Mouse (Mus musculus) liver, embryonic 15.5 days (tissue): Measurements from ENCODE around the gene Cyp2d10. TPM values are rescaled to one million over a fixed set of nuclear protein-coding genes. Genes with fewer than 3 reads are reported as not detected.
"Not testable (repeated sequence)": the region's sequence is repeated elsewhere in the genome, so short reads cannot be mapped to it uniquely, and the experiment has no call there.

Experiments
- ATAC-seq: fragments of 200-750 bp; cut with Nextera tagmentation; 2 replicates; pipeline ENCODE4 v1.8.0; 2017; ENCODE audit warnings: moderate number of reproducible peaks, mild to moderate bottlenecking, moderate library complexity; ENCODE audit not compliant: insufficient read depth
- H3K27ac ChIP-seq: fragments of 300-500 bp; sonication (generic); replicated peaks from 2 replicates; pipeline ENCODE4 v1.5.1; 2015; ENCODE audit warnings: mild to moderate bottlenecking, inconsistent platforms
- H3K27me3 ChIP-seq: fragments of 300-500 bp; sonication (generic); 2 replicates; pipeline ENCODE4 v1.6.1; 2015; ENCODE audit warnings: mild to moderate bottlenecking, inconsistent platforms
- H3K36me3 ChIP-seq: fragments of 300-500 bp; sonication (generic); replicated peaks from 2 replicates; pipeline ENCODE4 v1.6.1; 2015; ENCODE audit warnings: moderate library complexity, mild to moderate bottlenecking, inconsistent platforms
- H3K4me1 ChIP-seq: fragments of 300-500 bp; sonication (generic); replicated peaks from 2 replicates; pipeline ENCODE4 v1.6.1; 2015; ENCODE audit warnings: inconsistent platforms
- H3K4me2 ChIP-seq: fragments of 300-500 bp; sonication (generic); 2 replicates; pipeline ENCODE4 v1.6.1; 2015; ENCODE audit warnings: moderate library complexity, mild to moderate bottlenecking, inconsistent platforms
- H3K4me3 ChIP-seq: fragments of 300-500 bp; sonication (generic); replicated peaks from 2 replicates; pipeline ENCODE4 v1.5.1; 2015; ENCODE audit warnings: mild to moderate bottlenecking, inconsistent platforms
- H3K9ac ChIP-seq: fragments of 300-500 bp; sonication (generic); 2 replicates; pipeline ENCODE4 v1.6.1; 2015; ENCODE audit warnings: moderate library complexity, mild to moderate bottlenecking, inconsistent platforms
- H3K9me3 ChIP-seq: fragments of 300-500 bp; sonication (generic); replicated peaks from 2 replicates; pipeline ENCODE4 v1.6.1; 2016; ENCODE audit warnings: inconsistent platforms
- WGBS: fragments of 180-500 bp; shearing (Covaris S2); methylation state at CpG from one replicate; pipeline ENCODE4 v1.1.7; 2015; ENCODE audit warnings: mixed read lengths; ENCODE audit not compliant: insufficient replicate concordance; 5-methylcytosine and 5-hydroxymethylcytosine counted together
- polyA plus RNA-seq: library from polyadenylated mRNA; unstranded; fragments of >200 nt; fragmentation: Nextera tagmentation; extraction: Ambion mirVana; gene quantifications from 2 replicates; pipeline ENCODE4 v1.2.1, GENCODE M21; 2015

Gene Cyp2d10
- 52.7 and 71.7 TPM in 2 replicates for polyA plus RNA-seq

DNA sequence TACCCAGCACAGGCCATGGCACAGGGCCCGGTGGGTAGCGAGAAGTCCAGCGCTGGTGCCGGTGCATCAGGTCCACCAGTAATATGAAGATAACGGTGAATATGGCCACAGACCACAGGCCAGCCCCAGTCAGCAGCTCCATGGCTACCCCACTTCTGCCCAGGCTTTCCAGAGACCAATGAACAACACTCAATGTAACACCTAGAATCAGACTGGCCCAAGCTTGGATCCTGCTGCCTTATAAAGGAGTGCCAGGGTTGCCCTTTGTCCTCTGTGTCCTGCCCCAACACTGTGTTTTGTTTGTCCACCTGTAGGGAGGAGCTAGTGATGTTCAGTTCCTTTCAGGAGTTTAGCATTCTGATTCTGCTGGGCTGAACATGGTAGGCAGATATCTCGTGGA is at the start of gene Cyp2d10:
Gene Cyp2d10, minus strand, starts transcription at position 215 of the 400 bp plus-strand sequence.
- no peaks in the 10 kb centered on the region for H3K4me1 ChIP-seq
- H3K9me3 ChIP-seq: no peaks in the 10 kb centered on the region
- H3K36me3 ChIP-seq: no peaks in the 10 kb centered on the region
- no peak within 1 kb of the TSS for H3K9ac ChIP-seq
- H3K27ac ChIP-seq: no peak within 1 kb of the TSS
- H3K27me3 ChIP-seq: no peaks in the 10 kb centered on the region
- WGBS: 85% methylated on average over 6 of the region's 6 CpGs
- H3K4me3 ChIP-seq: peak within 1 kb of the TSS; percentile 33
- H3K4me2 ChIP-seq: peak within 1 kb of the TSS; percentile 34
- peak; percentile 56; the same call in 1 of the 2 replicates for ATAC-seq

DNA sequence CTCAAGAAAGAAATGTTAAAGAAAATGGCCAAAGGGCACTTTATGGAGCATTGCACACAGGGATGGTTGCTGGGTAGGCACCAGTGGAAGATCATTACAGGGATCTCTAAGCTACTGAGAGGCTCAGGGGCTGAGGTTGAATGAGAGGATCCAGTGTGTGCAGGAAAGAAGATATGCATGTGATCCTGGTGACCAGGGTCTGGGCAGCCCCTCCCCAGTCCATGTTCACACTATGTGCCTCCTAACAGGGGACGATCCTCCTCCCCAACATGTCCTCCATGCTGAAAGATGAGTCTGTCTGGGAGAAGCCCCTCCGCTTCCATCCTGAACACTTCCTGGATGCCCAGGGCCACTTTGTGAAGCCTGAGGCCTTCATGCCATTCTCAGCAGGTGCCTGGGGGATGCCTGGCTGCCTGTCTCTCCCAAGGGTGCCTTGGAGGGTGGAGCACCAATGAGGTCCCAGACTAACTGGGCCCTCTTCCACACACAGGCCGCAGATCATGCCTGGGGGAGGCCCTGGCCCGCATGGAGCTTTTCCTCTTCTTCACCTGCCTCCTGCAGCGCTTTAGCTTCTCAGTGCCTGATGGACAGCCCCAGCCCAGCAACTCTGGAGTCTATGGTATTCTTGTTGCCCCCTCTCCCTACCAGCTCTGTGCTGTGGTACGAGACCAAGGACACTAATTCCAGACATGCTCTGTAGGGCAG is 49.2 kb upstream of the Cyp2d10 start:
- not testable (repeated sequence) for H3K4me3 ChIP-seq, H3K27ac ChIP-seq, H3K4me2 ChIP-seq, H3K27me3 ChIP-seq, H3K36me3 ChIP-seq, ATAC-seq, H3K9ac ChIP-seq, H3K4me1 ChIP-seq, H3K9me3 ChIP-seq
- 66% methylated on average over 6 of the region's 6 CpGs for WGBS

DNA sequence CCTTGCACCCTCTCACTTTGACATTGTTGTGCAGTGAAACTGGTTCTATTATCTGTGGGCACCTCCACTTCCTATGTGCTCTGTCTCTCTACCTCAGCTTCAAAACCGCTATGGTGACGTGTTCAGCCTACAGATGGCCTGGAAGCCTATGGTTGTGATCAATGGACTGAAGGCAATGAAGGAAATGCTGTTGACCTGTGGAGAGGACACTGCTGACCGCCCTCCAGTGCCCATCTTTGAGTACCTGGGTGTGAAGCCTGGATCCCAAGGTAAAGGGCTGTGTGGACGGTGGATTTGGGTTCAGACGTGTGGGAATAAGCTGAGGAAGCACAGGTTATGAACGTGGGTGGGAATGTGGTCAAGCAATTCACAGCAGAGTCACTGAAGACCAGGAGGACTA is 46.5 kb upstream of the Cyp2d10 start:
- H3K9ac ChIP-seq, H3K27ac ChIP-seq, H3K36me3 ChIP-seq, ATAC-seq, H3K27me3 ChIP-seq, H3K4me1 ChIP-seq, H3K4me2 ChIP-seq, H3K4me3 ChIP-seq, H3K9me3 ChIP-seq: not testable (repeated sequence)
- WGBS: 49% methylated on average over 6 of the region's 6 CpGs

DNA sequence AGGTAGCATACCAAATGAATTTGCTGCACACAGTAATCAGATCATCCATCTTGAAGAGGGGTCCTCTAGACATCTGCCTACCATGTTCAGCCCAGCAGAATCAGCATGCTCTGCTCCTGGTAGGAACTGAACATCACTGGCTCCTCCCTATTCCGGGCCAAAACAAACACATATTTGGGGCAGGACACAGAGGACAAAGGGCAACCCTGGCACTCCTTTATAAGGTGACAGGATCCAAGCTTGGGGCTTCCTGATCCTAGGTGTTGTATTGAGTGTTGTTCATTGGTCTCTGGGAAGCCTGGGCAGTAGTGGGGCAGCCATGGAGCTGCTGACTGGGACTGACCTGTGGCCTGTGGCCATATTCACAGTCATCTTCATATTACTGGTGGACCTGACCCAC is 45.1 kb upstream of the Cyp2d10 start:
- H3K4me1 ChIP-seq, H3K9ac ChIP-seq, ATAC-seq, H3K27me3 ChIP-seq, H3K36me3 ChIP-seq, H3K4me2 ChIP-seq, H3K27ac ChIP-seq, H3K4me3 ChIP-seq, H3K9me3 ChIP-seq: not testable (repeated sequence)
- 47% methylated on average over 1 of the region's 1 CpGs for WGBS

DNA sequence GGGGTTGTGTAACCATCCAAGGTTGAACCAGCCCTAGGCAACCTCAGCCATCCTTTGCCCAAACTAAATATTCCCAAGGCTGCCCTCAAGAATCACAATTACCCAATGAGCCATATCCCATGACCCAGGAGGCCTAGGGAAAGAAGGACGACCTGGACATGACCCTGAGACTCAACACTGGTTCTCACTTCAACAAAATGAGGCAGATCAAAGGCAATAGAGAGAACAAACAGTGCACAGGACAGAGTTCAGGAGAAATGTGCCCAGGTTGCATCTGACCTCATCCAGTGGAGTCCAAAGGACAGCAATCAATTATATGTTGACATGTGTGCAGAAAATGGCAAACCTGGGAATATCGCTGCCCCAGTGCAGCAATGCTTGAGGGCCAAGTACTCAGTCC is 43.0 kb upstream of the Cyp2d10 start:
- ATAC-seq: peak; percentile 76
- not testable (repeated sequence) for H3K36me3 ChIP-seq, H3K4me2 ChIP-seq, H3K4me1 ChIP-seq, H3K4me3 ChIP-seq, H3K9ac ChIP-seq, H3K27me3 ChIP-seq, H3K27ac ChIP-seq, H3K9me3 ChIP-seq
- 38% methylated on average over 2 of the region's 2 CpGs for WGBS

DNA sequence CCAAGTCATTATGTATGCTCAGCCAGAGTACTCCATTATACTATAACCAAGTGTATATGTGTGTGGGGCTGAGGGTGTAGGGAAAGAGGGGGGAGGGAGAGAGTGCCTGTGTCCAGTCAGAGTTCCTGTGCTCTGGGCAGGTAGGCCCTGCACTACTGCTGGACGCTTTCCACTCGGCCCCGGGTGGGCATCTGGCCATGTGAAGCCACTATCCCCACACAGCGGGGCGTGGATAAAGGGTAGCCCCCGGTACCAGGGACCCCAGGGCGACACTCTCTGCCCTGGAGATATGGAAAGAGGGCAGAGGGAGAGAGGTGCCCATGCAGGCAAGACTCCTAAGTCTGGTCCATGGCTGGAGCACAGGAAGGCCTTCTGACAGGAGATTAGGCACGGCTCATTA is 38.2 kb upstream of the Cyp2d10 start:
- 66% methylated on average over 8 of the region's 8 CpGs for WGBS

DNA sequence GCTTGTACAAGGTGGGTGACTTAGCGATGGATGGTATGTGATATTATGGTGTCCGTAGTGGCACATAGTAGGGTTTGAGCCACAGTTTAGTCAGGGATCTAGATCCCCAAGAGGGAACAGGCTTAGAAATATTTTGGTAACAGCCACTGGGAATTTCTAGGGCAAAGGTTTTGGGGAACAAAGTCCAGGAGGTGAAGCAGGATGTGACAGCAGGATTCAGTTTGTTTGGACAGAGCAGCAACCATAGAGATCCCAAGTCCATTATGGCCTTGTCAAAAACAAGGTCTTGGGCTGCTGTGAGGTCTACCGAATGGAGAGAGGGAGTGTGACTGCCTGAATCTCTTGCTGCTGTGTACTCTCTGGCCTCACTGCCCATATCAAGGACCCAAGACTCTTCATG is 36.7 kb upstream of the Cyp2d10 start:
- Histone ChIP-seq H3K4me3 (no peak overlapping the region), H3K9ac (no peak overlapping the region), H3K36me3 (no peaks in the 10 kb centered on the region), H3K27ac (no peak overlapping the region), H3K27me3 (no peaks in the 10 kb centered on the region), H3K4me2 (no peak overlapping the region), H3K4me1 (no peaks in the 10 kb centered on the region), H3K9me3 (no peaks in the 10 kb centered on the region)
- no peak for ATAC-seq
- WGBS: 68% methylated on average over 3 of the region's 3 CpGs

More for the DNA sequence above, 38.2 kb upstream of the Cyp2d10 start:
- Histone ChIP-seq H3K27me3 (no peaks in the 10 kb centered on the region), H3K36me3 (no peaks in the 10 kb centered on the region), H3K4me1 (no peaks in the 10 kb centered on the region), H3K4me2 (no peak overlapping the region), H3K4me3 (no peak overlapping the region), H3K9ac (no peak overlapping the region), H3K9me3 (no peaks in the 10 kb centered on the region), H3K27ac (no peak overlapping the region)
- no peak for ATAC-seq

DNA sequence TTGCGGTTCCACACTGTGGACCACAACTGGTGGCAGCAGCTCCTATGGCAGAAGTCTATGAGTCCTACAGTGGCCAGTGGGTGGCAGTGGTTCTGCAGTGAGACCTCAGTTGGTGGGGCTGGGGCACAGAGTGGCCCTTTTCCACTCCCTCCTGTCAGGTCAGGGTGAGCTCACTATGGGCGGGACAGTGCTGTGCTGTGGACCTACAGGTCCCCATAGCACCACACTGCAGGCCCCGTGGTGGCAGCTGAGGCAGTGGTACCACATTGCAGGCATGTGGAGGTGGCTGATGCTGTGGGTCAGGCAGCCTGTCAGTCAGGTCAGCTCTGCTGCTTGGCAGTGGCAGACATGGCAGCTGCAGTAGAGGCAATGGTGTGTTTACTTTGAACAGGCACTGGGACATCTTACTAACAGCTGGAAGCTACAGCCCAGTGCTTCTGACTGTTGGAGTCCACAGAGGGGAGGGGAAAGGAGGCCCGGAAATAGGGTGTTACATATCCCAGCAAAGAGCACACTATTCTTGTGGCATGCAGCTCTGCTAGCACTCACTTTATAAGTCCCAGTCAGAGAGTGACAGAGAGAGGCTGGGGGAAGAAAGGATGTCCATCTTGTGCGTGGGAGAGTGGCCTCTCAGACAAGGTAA is 31.1 kb upstream of the Cyp2d10 start:
- Histone ChIP-seq H3K27me3 (no peaks in the 10 kb centered on the region), H3K4me3 (no peak overlapping the region), H3K9ac (no peak overlapping the region), H3K4me1 (no peaks in the 10 kb centered on the region), H3K27ac (no peak overlapping the region), H3K9me3 (no peaks in the 10 kb centered on the region), H3K36me3 (no peaks in the 10 kb centered on the region), H3K4me2 (no peak overlapping the region)
- WGBS: 46% methylated on average over 5 of the region's 5 CpGs
- ATAC-seq: no peak

DNA sequence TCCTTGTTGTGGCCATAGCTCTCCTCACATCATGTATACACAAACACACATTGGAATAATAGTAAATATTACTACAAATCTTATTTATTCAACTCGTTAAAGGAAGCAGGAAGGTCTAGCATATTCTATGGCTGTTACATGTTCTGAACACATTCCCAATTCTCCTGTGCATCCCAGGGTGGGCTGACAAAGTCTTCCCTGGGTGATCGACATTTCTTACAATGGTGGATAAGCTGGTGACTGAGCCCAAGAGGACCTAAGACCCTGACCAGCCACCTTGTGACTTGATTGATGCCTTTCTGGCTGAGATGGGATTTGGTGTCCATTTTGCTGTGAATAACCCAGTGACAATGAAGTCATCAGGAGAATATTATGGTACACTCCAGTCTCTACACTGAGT is 28.6 kb upstream of the Cyp2d10 start:
- H3K4me2 ChIP-seq: no peak overlapping the region
- H3K27me3 ChIP-seq: no peaks in the 10 kb centered on the region
- no peaks in the 10 kb centered on the region for H3K4me1 ChIP-seq
- H3K9ac ChIP-seq: no peak overlapping the region
- no peaks in the 10 kb centered on the region for H3K9me3 ChIP-seq
- no peak overlapping the region for H3K4me3 ChIP-seq
- no peak for ATAC-seq
- H3K36me3 ChIP-seq: no peaks in the 10 kb centered on the region
- 62% methylated on average over 2 of the region's 2 CpGs for WGBS
- no peak overlapping the region for H3K27ac ChIP-seq

DNA sequence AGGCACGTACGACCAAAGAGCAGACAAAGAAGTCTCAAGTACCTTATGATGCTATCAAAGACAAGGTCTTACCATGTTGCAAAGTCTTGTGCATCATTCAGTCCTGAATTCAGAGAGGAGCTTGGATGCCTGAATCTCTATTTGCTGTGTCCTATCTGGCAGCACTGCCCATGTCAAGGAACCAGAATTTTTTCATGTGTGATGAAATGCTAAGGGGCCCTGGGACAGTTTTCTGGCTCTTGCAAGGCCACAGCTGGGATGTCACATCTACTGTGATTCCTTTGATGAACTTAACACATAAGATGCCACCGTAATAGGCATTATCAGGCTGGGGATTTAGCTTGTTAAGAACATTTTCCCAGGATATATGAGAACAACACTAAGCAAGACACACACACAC is 28.0 kb upstream of the Cyp2d10 start:
- Histone ChIP-seq H3K36me3 (no peaks in the 10 kb centered on the region), H3K9me3 (no peaks in the 10 kb centered on the region), H3K27me3 (no peaks in the 10 kb centered on the region), H3K9ac (no peak overlapping the region), H3K4me2 (no peak overlapping the region), H3K4me1 (no peaks in the 10 kb centered on the region), H3K4me3 (no peak overlapping the region), H3K27ac (no peak overlapping the region)
- WGBS: 61% methylated on average over 3 of the region's 3 CpGs
- ATAC-seq: no peak

DNA sequence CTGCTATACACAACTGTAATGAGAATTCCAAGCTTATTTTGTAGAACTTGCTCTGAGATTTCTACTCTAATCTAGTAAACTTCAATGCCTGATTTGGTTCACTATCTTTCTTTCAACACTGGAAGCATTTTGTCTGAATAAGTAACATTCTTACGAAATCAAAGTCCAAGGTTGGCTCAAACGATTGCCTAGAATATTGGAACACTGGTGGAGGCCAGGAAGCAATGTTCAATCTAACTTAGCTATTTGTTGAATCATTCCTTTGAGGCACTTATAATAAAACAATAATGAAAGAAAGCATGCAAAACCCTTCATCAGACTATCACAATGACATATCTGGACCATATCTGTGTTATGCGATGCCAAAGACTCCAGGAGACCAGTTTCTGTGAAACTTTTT is 27.5 kb upstream of the Cyp2d10 start:
- H3K27me3 ChIP-seq: no peaks in the 10 kb centered on the region
- no peaks in the 10 kb centered on the region for H3K4me1 ChIP-seq
- no peak for ATAC-seq
- no peak overlapping the region for H3K4me2 ChIP-seq
- no peak overlapping the region for H3K9ac ChIP-seq
- H3K27ac ChIP-seq: no peak overlapping the region
- H3K36me3 ChIP-seq: no peaks in the 10 kb centered on the region
- H3K4me3 ChIP-seq: no peak overlapping the region
- H3K9me3 ChIP-seq: no peaks in the 10 kb centered on the region
- WGBS: 59% methylated on average over 3 of the region's 3 CpGs

DNA sequence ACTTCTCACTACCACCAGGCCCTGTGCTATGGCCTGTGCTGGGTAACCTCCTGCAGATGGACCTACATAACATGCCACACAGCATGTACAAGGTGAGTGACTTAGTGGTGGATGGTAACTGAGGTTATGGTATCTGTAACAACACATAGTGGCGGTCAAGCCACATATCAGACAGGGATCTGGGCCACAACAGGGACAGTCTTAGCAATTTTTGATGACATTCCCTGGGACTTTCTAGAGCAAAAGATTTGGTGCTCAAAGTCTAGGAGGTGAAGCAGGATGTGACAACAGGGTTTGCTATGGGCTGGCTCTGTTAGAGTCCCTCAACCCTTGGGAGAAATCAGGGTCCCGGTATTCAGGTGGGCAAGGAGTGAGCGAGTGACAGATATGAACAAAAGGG is 26.6 kb upstream of the Cyp2d10 start:
- ATAC-seq: no peak
- no peaks in the 10 kb centered on the region for H3K36me3 ChIP-seq
- no peaks in the 10 kb centered on the region for H3K9me3 ChIP-seq
- H3K4me3 ChIP-seq: no peak overlapping the region
- no peaks in the 10 kb centered on the region for H3K4me1 ChIP-seq
- no peak overlapping the region for H3K9ac ChIP-seq
- no peaks in the 10 kb centered on the region for H3K27me3 ChIP-seq
- no peak overlapping the region for H3K27ac ChIP-seq
- WGBS: 77% methylated on average over 3 of the region's 3 CpGs
- H3K4me2 ChIP-seq: no peak overlapping the region
